Mouse (Mus musculus): ENCODE results near the gene Mpp2.

The Mpp2 gene

GRCm38 (mm10) chr11:102008372-102008771 is 79.9 kb downstream of the Mpp2 start:
- DNase-seq (ENCODE audit: low spot score): no peak
